Mouse (Mus musculus) forebrain, embryonic 11.5 days (tissue): ENCODE results near the gene B3galnt1. TPM values are rescaled to one million over a fixed set of nuclear protein-coding genes. Genes with fewer than 3 reads are reported as not detected.

Source experiments
- ATAC-seq: fragments of 200-750 bp; cut with Nextera tagmentation; replicated peaks from 2 replicates; pipeline ENCODE4 v1.8.0; 2017; ENCODE audit warnings: moderate TSS enrichment; ENCODE audit not compliant: low FRiP score
- DNase-seq: peaks from one replicate; pipeline ENCODE4 v3.0.0-alpha.2; 2017; ENCODE audit warnings: low spot score
- H3K27ac ChIP-seq: fragments of 300-500 bp; sonication (generic); 2 replicates; pipeline ENCODE4 v1.5.1; 2014; ENCODE audit warnings: low read depth, low read length
- H3K27me3 ChIP-seq: fragments of 300-500 bp; sonication (generic); 2 replicates; pipeline ENCODE4 v1.6.1; 2014; ENCODE audit warnings: mild to moderate bottlenecking, low read length, mixed read lengths; ENCODE audit not compliant: control insufficient read depth, insufficient read depth
- H3K36me3 ChIP-seq: fragments of 300-500 bp; sonication (generic); 2 replicates; pipeline ENCODE4 v1.6.1; 2014; ENCODE audit warnings: mild to moderate bottlenecking, low read length, moderate library complexity, mixed read lengths; ENCODE audit not compliant: control insufficient read depth, insufficient read depth
- H3K4me1 ChIP-seq: fragments of 300-500 bp; sonication (generic); replicated peaks from 2 replicates; pipeline ENCODE4 v1.6.1; 2014; ENCODE audit warnings: low read length, mixed read lengths; ENCODE audit not compliant: control insufficient read depth, insufficient read depth
- H3K4me2 ChIP-seq: fragments of 300-500 bp; sonication (generic); 2 replicates; pipeline ENCODE4 v1.6.1; 2014; ENCODE audit warnings: low read depth, mild to moderate bottlenecking, low read length, moderate library complexity, mixed read lengths; ENCODE audit not compliant: severe bottlenecking
- H3K4me3 ChIP-seq: fragments of 300-500 bp; sonication (generic); 2 replicates; pipeline ENCODE4 v1.5.1; 2014; ENCODE audit warnings: low read depth, low read length
- H3K9ac ChIP-seq: fragments of 300-500 bp; sonication (generic); 2 replicates; pipeline ENCODE4 v1.6.1; 2014; ENCODE audit warnings: low read length
- H3K9me3 ChIP-seq: fragments of 300-500 bp; sonication (generic); 2 replicates; pipeline ENCODE4 v1.6.1; 2016; ENCODE audit warnings: low read length, mixed read lengths; ENCODE audit not compliant: control insufficient read depth
- WGBS: fragments of 180-500 bp; shearing (Covaris S2); extraction: QIAGEN DNeasy Blood & Tissue Kit; methylation state at CpG from one replicate; pipeline ENCODE4 v1.1.7; 2014; 5-methylcytosine and 5-hydroxymethylcytosine counted together
- polyA plus RNA-seq: library from polyadenylated mRNA; unstranded; fragments of >200 nt; fragmentation: Nextera tagmentation; extraction: Ambion mirVana; gene quantifications from 2 replicates; pipeline ENCODE4 v1.2.1, GENCODE M21; 2014

Gene B3galnt1
- polyA plus RNA-seq, 1 experiment from 2014 or later = 33.4 TPM

GRCm38 (mm10) chr3:69556092-69556778 is 42.5 kb downstream of the B3galnt1 start:
- no peaks in the 10 kb centered on the region for H3K4me1 ChIP-seq
- no peaks in the 10 kb centered on the region for H3K27me3 ChIP-seq
- H3K27ac ChIP-seq = no peak overlapping the region
- WGBS = 83% methylated on average over 12 of the region's 12 CpGs
- DNase-seq (no peak), ATAC-seq (no peak)
- no peaks in the 10 kb centered on the region for H3K36me3 ChIP-seq
- H3K4me3 ChIP-seq = no peak overlapping the region
- H3K9me3 ChIP-seq = no peaks in the 10 kb centered on the region
- H3K9ac ChIP-seq = no peak overlapping the region
- H3K4me2 ChIP-seq = no peak overlapping the region

GRCm38 (mm10) chr3:69555511-69555910 is 43.2 kb downstream of the B3galnt1 start:
- Histone ChIP-seq H3K4me1 (no peaks in the 10 kb centered on the region), H3K4me3 (no peak overlapping the region), H3K27ac (no peak overlapping the region), H3K9me3 (no peaks in the 10 kb centered on the region), H3K9ac (no peak overlapping the region), H3K27me3 (no peaks in the 10 kb centered on the region), H3K36me3 (no peaks in the 10 kb centered on the region), H3K4me2 (no peak overlapping the region)
- DNase-seq (no peak), ATAC-seq (no peak)
- WGBS = 91% methylated on average over 6 of the region's 6 CpGs

- Histone ChIP-seq H3K27me3 (no peaks in the 10 kb centered on the region), H3K27ac (no peak overlapping the region), H3K4me2 (no peak overlapping the region), H3K4me1 (no peaks in the 10 kb centered on the region), H3K9me3 (no peaks in the 10 kb centered on the region), H3K4me3 (no peak overlapping the region), H3K9ac (no peak overlapping the region), H3K36me3 (no peaks in the 10 kb centered on the region)
- ATAC-seq = no peak
- DNase-seq = no peak
- WGBS = 80% methylated on average over 4 of the region's 4 CpGs
These were observed 49.2 kb downstream of the B3galnt1 start for GRCm38 (mm10) chr3:69549602-69550001.

- ATAC-seq = no peak
These were observed 49.9 kb downstream of the B3galnt1 start for GRCm38 (mm10) chr3:69548704-69549455.

GRCm38 (mm10) chr3:69545017-69545416 is 53.7 kb downstream of the B3galnt1 start:
- no peaks in the 10 kb centered on the region for H3K27me3 ChIP-seq
- no peaks in the 10 kb centered on the region for H3K4me1 ChIP-seq
- no peaks in the 10 kb centered on the region for H3K9me3 ChIP-seq
- WGBS = 81% methylated on average over 5 of the region's 5 CpGs
- no peak overlapping the region for H3K9ac ChIP-seq
- no peak overlapping the region for H3K4me3 ChIP-seq
- no peak for ATAC-seq
- H3K36me3 ChIP-seq = no peaks in the 10 kb centered on the region
- no peak overlapping the region for H3K4me2 ChIP-seq
- no peak for DNase-seq
- no peak overlapping the region for H3K27ac ChIP-seq

More at GRCm38 (mm10) chr3:69548704-69549455, 49.9 kb downstream of the B3galnt1 start:
- no peak overlapping the region for H3K27ac ChIP-seq
- H3K27me3 ChIP-seq = no peaks in the 10 kb centered on the region
- H3K4me3 ChIP-seq = no peak overlapping the region
- no peak for DNase-seq
- no peak overlapping the region for H3K4me2 ChIP-seq
- H3K9me3 ChIP-seq = no peaks in the 10 kb centered on the region
- no peaks in the 10 kb centered on the region for H3K36me3 ChIP-seq
- H3K4me1 ChIP-seq = no peaks in the 10 kb centered on the region
- WGBS = 89% methylated on average over 22 of the region's 22 CpGs
- H3K9ac ChIP-seq = no peak overlapping the region

GRCm38 (mm10) chr3:69543730-69544129 is 55.0 kb downstream of the B3galnt1 start:
- Histone ChIP-seq H3K4me1 (peaks cover 4% of the 10 kb centered on the region; the same call in 1 of the 2 replicates), H3K36me3 (no peaks in the 10 kb centered on the region), H3K27me3 (no peaks in the 10 kb centered on the region), H3K9me3 (no peaks in the 10 kb centered on the region), H3K27ac (no peak overlapping the region), H3K9ac (no peak overlapping the region), H3K4me3 (no peak overlapping the region), H3K4me2 (no peak overlapping the region)
- 100% methylated on average over 1 of the region's 1 CpGs for WGBS
- DNase-seq = no peak
- ATAC-seq = no peak

GRCm38 (mm10) chr3:69542962-69543361 is 55.8 kb downstream of the B3galnt1 start:
- Histone ChIP-seq H3K4me3 (no peak overlapping the region), H3K9ac (no peak overlapping the region), H3K4me2 (no peak overlapping the region), H3K27me3 (no peaks in the 10 kb centered on the region), H3K27ac (no peak overlapping the region), H3K4me1 (peaks cover 4% of the 10 kb centered on the region; the same call in 1 of the 2 replicates), H3K9me3 (no peaks in the 10 kb centered on the region), H3K36me3 (no peaks in the 10 kb centered on the region)
- no peak for ATAC-seq
- WGBS = 73% methylated on average over 8 of the region's 8 CpGs
- no peak for DNase-seq

- Histone ChIP-seq H3K4me3 (no peak overlapping the region), H3K9ac (no peak overlapping the region), H3K36me3 (no peaks in the 10 kb centered on the region), H3K4me1 (peaks cover 10% of the 10 kb centered on the region), H3K27ac (no peak overlapping the region; the same call in 1 of the 2 replicates), H3K27me3 (no peaks in the 10 kb centered on the region), H3K4me2 (peak overlapping the region; percentile 21; the same call in 1 of the 2 replicates), H3K9me3 (no peaks in the 10 kb centered on the region)
- DNase-seq = peak; percentile 58
- ATAC-seq = peak; percentile 70
- WGBS = 51% methylated on average over 25 of the region's 25 CpGs
These were observed 62.7 kb downstream of the B3galnt1 start for GRCm38 (mm10) chr3:69535941-69536647.
